Mouse (Mus musculus) fat pad, adult 2 months (tissue): Measurements from ENCODE around the gene Cxcl17.

Experiments used
- DNase-seq: peaks from one replicate; pipeline ENCODE4 v3.0.0-alpha.2; 2011; ENCODE audit warnings: low read depth, low spot score; ENCODE audit errors: extremely low read depth

The Cxcl17 gene

GRCm38 (mm10) chr7:25372441-25372840, 40.2 kb downstream of the Cxcl17 start:
- DNase-seq, result peak; percentile 47

- no peak for DNase-seq
Observed at GRCm38 (mm10) chr7:25369058-25369749, 43.5 kb downstream of the Cxcl17 start, which contains the start of gene Cnfn. Cnfn (minus strand) TSS chr7:25369724.

DNA sequence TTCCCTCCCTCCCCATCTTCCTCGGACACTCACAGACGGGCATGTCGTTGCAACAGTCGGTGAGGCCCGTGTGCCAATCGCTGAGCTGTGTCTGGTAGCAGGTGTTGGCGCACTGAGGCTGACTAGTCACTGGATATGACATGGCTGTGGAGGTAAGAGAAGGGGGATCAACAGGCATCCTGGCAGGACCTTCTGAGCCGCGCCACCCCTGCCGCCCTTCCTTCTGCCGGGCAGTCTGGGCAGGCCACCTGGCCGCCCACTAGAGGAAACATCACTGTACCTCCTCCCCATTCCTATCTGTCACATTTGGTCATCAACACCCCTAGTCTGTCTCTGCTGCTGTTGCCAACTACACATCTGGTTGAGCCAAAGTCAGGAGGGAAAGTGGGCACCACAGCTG, 44.4 kb downstream of the Cxcl17 start:
- no peak for DNase-seq

DNA sequence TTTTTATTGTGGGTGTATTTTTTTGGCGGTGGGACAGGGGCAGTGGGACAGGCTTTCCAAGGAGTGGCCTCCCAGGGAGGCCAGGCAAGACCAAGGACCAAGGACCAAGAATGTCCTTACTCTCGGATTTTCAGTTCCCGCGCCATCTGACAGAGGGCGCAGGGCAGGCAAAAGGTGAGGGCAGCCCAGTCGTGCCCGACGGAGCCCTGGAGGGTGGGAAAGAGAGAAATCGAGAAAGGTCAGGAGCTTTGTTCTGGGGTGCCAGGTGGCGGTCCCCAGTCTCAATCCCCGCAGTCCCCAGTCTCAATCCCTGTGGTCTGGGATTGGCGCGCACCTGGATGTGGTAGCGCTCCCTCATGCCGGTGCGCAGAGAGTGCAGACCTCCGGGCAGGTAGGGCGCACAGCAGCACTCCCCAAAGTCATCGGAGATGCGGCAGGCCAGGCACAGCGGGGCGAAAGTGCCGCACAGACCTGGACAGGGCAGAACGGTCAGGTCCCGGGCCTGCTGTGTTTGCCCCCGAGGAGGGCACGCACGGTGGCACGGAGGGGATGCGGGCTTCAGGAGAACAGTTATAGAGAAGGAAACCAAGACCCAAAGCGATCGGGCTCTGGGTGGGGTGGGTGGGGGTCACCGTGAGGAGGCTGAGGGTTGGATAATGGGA, 44.9 kb downstream of the Cxcl17 start:
- DNase-seq, result no peak

DNA sequence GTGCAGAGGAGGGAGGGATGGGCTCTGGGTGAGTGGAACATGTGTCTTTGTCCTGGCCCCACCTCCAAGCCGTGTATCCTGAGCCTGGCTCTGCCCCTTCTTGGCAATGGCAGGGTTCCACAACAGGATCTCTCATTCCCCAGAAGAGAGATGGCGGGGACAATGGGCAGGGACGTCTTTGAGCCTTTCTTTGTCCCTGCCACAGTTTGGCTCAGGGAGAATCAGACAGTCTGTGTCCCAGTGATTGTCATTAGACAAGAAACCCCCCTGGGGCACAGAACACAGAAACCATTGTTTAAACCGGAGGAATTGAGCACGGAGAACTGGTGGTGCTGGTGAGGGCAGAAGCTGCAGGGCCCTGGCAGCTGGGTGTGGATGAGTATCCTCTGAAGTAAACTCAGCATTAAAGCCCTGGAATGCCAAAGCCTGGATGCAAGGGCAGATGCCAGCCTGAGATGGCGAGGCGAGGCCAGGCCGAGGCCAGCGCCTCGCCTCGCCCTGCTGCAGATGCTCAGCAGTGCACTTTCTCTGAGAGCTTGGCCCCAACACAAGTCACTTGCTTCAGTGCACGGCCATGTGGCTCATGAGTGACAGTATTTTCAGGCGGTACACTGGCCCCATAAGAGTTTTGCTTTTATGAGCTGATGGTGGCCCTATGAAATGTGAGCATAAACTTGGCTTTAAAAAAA, 46.6 kb downstream of the Cxcl17 start:
- no peak for DNase-seq

DNA sequence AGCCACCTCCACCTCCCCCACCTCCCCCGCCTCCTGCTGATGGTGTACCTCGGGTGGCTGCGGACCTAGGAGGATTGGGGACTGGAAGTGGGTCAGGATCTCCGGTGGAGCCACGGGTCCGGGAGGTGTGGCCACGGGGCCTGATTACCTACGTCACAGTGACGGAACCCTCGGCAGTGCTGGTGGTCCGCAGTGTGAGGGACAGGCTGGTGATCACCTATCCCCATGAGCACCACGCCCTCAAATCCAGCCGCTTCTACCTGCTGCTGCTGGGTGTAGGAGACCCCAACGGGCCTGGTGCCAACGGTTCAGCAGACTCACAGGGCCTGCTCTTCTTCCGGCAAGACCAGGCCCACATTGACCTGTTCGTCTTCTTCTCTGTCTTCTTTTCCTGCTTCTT, 49.1 kb downstream of the Cxcl17 start:
- DNase-seq, result no peak

DNA sequence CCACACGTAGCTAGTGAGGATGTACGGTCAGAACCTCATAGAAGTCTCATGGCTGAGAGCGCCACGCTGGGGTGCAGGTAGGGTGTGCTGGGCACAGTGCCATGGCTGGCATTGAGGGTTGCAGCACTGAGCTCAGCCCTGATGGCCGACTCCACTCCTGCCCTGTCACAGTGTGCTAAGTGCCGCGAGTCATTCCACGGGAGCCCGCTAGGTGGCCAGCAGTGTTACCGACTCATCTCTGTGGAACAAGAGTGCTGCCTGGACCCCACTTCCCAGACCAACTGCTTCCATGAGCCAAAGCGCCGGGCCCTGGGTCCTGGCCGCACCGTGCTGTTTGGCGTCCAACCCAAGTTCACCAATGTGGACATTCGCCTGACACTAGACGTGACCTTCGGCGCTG, 49.5 kb downstream of the Cxcl17 start:
- no peak for DNase-seq

- no peak for DNase-seq
Observed at GRCm38 (mm10) chr7:25358721-25359206, 53.9 kb downstream of the Cxcl17 start.
